19 mouse cellular contexts compared by ENCODE assay signal in the genomic region with DNA sequence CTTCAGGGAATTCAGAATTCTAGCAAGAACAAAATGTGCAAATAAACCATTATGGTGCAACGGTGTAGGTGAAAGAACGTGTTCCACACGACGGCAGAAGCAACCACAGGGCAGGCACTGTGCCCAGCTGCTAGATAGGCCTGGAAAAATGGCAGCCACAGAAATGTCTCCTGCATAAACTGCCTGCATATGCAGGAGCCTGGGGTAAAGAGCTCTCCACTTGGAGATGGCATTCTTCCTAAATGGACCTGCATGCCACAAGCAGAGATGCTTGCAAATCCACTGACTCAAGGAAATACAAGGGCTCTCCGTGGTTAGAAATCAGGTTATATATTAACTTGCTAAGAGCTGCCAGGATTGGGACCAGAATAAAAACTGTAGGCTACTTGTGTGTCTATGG. TPM values are rescaled to one million over a fixed set of nuclear protein-coding genes. Genes with fewer than 3 reads are reported as not detected.
DNase-seq lines count a peak whose midpoint lies in the region; ATAC-seq lines count a peak whose summit lies in the region.
"Had no signal": no experiment of that assay in that cellular context is flagged by ENCODE, and none has a peak within 500 bp of the region (broad histone marks: within the 10 kb centered on the region; RNA-seq: fewer than 3 reads in every experiment).

No protein-coding gene starts in this region.

- H3K4me1 ChIP-seq in kidney, embryonic 15.5 days: peaks cover 14% of the 10 kb centered on the region

- DNase-seq in kidney, adult 11 months: peak; percentile 55
- DNase-seq in kidney, adult 9 months: peak; percentile 61
- DNase-seq in kidney, postnatal 4 days: no peak
- DNase-seq in lung, postnatal 25 days (ENCODE audit: low spot score): peak; percentile 9
- no peak for DNase-seq in lung, postnatal 10 days
- peak; percentile 7 to 51 for DNase-seq in kidney, postnatal 36 days
- DNase-seq: adrenal gland, postnatal 14 days; cerebellum, adult 11-12 months; cerebellum, adult 9-10 months; cerebellum, postnatal 25 days; gastrocnemius, postnatal 36 days; heart, adult 18-20 months; heart, postnatal 14 days had no signal

- peaks cover 73% of the 10 kb centered on the region for H3K36me3 ChIP-seq in kidney, embryonic 15.5 days

- H3K9ac ChIP-seq in kidney, embryonic 15.5 days: no peak overlapping the region
- H3K9ac ChIP-seq: embryonic facial prominence, embryonic 12.5 days; forebrain, embryonic 15.5 days; heart, embryonic 15.5 days had no signal

- no peaks in the 10 kb centered on the region for H3K27me3 ChIP-seq in kidney, embryonic 15.5 days
- H3K27me3 ChIP-seq: embryonic facial prominence, embryonic 12.5 days; forebrain, embryonic 15.5 days; heart, embryonic 15.5 days had no signal

- H3K9me3 ChIP-seq in kidney, embryonic 15.5 days (replicated peaks): no peaks in the 10 kb centered on the region
- H3K9me3 ChIP-seq: embryonic facial prominence, embryonic 12.5 days; forebrain, embryonic 15.5 days; heart, embryonic 15.5 days had no signal

- H3K4me3 ChIP-seq in kidney, embryonic 15.5 days (replicated peaks): no peak overlapping the region
- H3K4me3 ChIP-seq: embryonic facial prominence, embryonic 12.5 days; forebrain, embryonic 15.5 days; heart, embryonic 15.5 days had no signal

- no peak for ATAC-seq in kidney, embryonic 15.5 days (replicated peaks; ENCODE audit: low FRiP score)
- ATAC-seq: activated CD4-positive, CD25-positive, alpha-beta regulatory T cell, adult 4 months; forebrain, embryonic 15.5 days had no signal

- 84% methylated on average over 5 of the region's 5 CpGs for WGBS in kidney, embryonic 15.5 days

- H3K4me2 ChIP-seq in kidney, embryonic 15.5 days: no peak overlapping the region
- H3K4me2 ChIP-seq: embryonic facial prominence, embryonic 12.5 days; forebrain, embryonic 15.5 days; heart, embryonic 11.5 days; heart, embryonic 15.5 days had no signal

- no peak overlapping the region for H3K27ac ChIP-seq in kidney, embryonic 15.5 days
- H3K27ac ChIP-seq: embryonic facial prominence, embryonic 12.5 days; forebrain, embryonic 15.5 days; heart, embryonic 15.5 days had no signal

RNA-seq across cellular contexts. Expression of gene Mrps11, which starts 4.2 kb away (rescaled TPM):
- polyA plus RNA-seq in kidney, embryonic 15.5 days (2015; fragmentation: Nextera tagmentation; extraction: Ambion mirVana): 73.8 and 80.9 TPM in 2 replicates

RNA-seq across cellular contexts. Expression of gene Mrpl46, which starts 4.6 kb away (rescaled TPM):
- 64.9 and 67.7 TPM in 2 replicates for polyA plus RNA-seq in kidney, embryonic 15.5 days (2015; fragmentation: Nextera tagmentation; extraction: Ambion mirVana)

RNA-seq across cellular contexts. Expression of gene Ntrk3, which starts 40.9 kb away (rescaled TPM):
- polyA plus RNA-seq in kidney, embryonic 15.5 days (2015; fragmentation: Nextera tagmentation; extraction: Ambion mirVana): 3.2 and 4.4 TPM in 2 replicates

Comparison
In these comparisons a context has a peak if more than half of its experiments do, and no peak if none do; other contexts are left out.
1. DNase-seq: peak in kidney, adult 11 months (single experiment), kidney, adult 9 months (single experiment), lung, postnatal 25 days (single experiment) and kidney, postnatal 36 days (2 of 2); none in kidney, postnatal 4 days (0 of 2) and lung, postnatal 10 days (single experiment).